Mouse (Mus musculus) kidney, embryonic 15.5 days (tissue): Measurements from ENCODE around the gene Frmd6. TPM values are rescaled to one million over a fixed set of nuclear protein-coding genes. Genes with fewer than 3 reads are reported as not detected.

Source experiments
- ATAC-seq: fragments of 200-750 bp; cut with Nextera tagmentation; replicated peaks from 2 replicates; pipeline ENCODE4 v1.8.0; 2017; ENCODE audit warnings: moderate TSS enrichment; ENCODE audit not compliant: low FRiP score
- H3K27ac ChIP-seq: fragments of 300-500 bp; sonication (generic); 2 replicates; pipeline ENCODE4 v1.5.1; 2015; ENCODE audit warnings: mild to moderate bottlenecking, inconsistent platforms
- H3K27me3 ChIP-seq: fragments of 300-500 bp; sonication (generic); 2 replicates; pipeline ENCODE4 v1.6.1; 2015; ENCODE audit warnings: inconsistent platforms
- H3K36me3 ChIP-seq: fragments of 300-500 bp; sonication (generic); 2 replicates; pipeline ENCODE4 v1.6.1; 2015; ENCODE audit warnings: inconsistent platforms
- H3K4me1 ChIP-seq: fragments of 300-500 bp; sonication (generic); 2 replicates; pipeline ENCODE4 v1.6.1; 2015; ENCODE audit warnings: inconsistent platforms
- H3K4me2 ChIP-seq: fragments of 300-500 bp; sonication (generic); 2 replicates; pipeline ENCODE4 v1.6.1; 2015; ENCODE audit warnings: moderate library complexity, mild to moderate bottlenecking, inconsistent platforms
- H3K4me3 ChIP-seq: fragments of 300-500 bp; sonication (generic); replicated peaks from 2 replicates; pipeline ENCODE4 v1.5.1; 2015; ENCODE audit warnings: mild to moderate bottlenecking, inconsistent platforms
- H3K9ac ChIP-seq: fragments of 300-500 bp; sonication (generic); 2 replicates; pipeline ENCODE4 v1.6.1; 2015; ENCODE audit warnings: mild to moderate bottlenecking, inconsistent platforms
- H3K9me3 ChIP-seq: fragments of 300-500 bp; sonication (generic); replicated peaks from 2 replicates; pipeline ENCODE4 v1.6.1; 2016; ENCODE audit warnings: inconsistent platforms
- WGBS: fragments of 180-500 bp; shearing (Covaris S2); methylation state at CpG from one replicate; pipeline ENCODE4 v1.1.7; 2015; ENCODE audit warnings: mixed read lengths; 5-methylcytosine and 5-hydroxymethylcytosine counted together
- polyA plus RNA-seq: library from polyadenylated mRNA; unstranded; fragments of >200 nt; fragmentation: Nextera tagmentation; extraction: Ambion mirVana; gene quantifications from 2 replicates; pipeline ENCODE4 v1.2.1, GENCODE M21; 2015

Gene Frmd6
- polyA plus RNA-seq, 1 experiment from 2014 or later, result 19.4 TPM

GRCm38 (mm10) chr12:70885576-70885975, 60.3 kb downstream of the Frmd6 start:
- ATAC-seq, result no peak
- H3K9ac ChIP-seq, result no peak overlapping the region
- no peaks in the 10 kb centered on the region for H3K27me3 ChIP-seq
- no peak overlapping the region for H3K27ac ChIP-seq
- 0 out of 2 replicates have a peak, but pooled peaks cover 10% of the 10 kb centered on the region for H3K4me1 ChIP-seq
- H3K4me2 ChIP-seq, result no peak overlapping the region
- no peaks in the 10 kb centered on the region for H3K9me3 ChIP-seq
- H3K4me3 ChIP-seq, result no peak overlapping the region
- 73% methylated on average over 10 of the region's 10 CpGs for WGBS
- H3K36me3 ChIP-seq, result peaks cover 46% of the 10 kb centered on the region

GRCm38 (mm10) chr12:70890405-70890804, 65.1 kb downstream of the Frmd6 start:
- no peak overlapping the region for H3K27ac ChIP-seq
- no peak for ATAC-seq
- no peak overlapping the region for H3K4me2 ChIP-seq
- H3K9me3 ChIP-seq, result no peaks in the 10 kb centered on the region
- H3K9ac ChIP-seq, result no peak overlapping the region
- H3K4me3 ChIP-seq, result no peak overlapping the region
- H3K4me1 ChIP-seq, result no peaks in the 10 kb centered on the region
- WGBS, result 82% methylated on average over 5 of the region's 5 CpGs
- no peaks in the 10 kb centered on the region for H3K27me3 ChIP-seq
- peaks cover 52% of the 10 kb centered on the region for H3K36me3 ChIP-seq

GRCm38 (mm10) chr12:70890874-70891470, 65.7 kb downstream of the Frmd6 start:
- WGBS, result 91% methylated on average over 8 of the region's 8 CpGs
- H3K36me3 ChIP-seq, result peaks cover 52% of the 10 kb centered on the region
- ATAC-seq, result no peak
- H3K9me3 ChIP-seq, result no peaks in the 10 kb centered on the region
- H3K27me3 ChIP-seq, result no peaks in the 10 kb centered on the region
- H3K4me3 ChIP-seq, result no peak overlapping the region
- no peak overlapping the region for H3K27ac ChIP-seq
- no peak overlapping the region for H3K4me2 ChIP-seq
- no peak overlapping the region for H3K9ac ChIP-seq
- no peaks in the 10 kb centered on the region for H3K4me1 ChIP-seq

- H3K36me3 ChIP-seq, result peaks cover 57% of the 10 kb centered on the region
- H3K4me2 ChIP-seq, result no peak overlapping the region
- no peak overlapping the region for H3K27ac ChIP-seq
- H3K9me3 ChIP-seq, result no peaks in the 10 kb centered on the region
- WGBS, result 77% methylated on average over 7 of the region's 7 CpGs
- no peak for ATAC-seq
- no peak overlapping the region for H3K9ac ChIP-seq
- no peak overlapping the region for H3K4me3 ChIP-seq
- H3K27me3 ChIP-seq, result no peaks in the 10 kb centered on the region
- no peaks in the 10 kb centered on the region for H3K4me1 ChIP-seq
These were observed 70.0 kb downstream of the Frmd6 start for GRCm38 (mm10) chr12:70895275-70895674.

GRCm38 (mm10) chr12:70896068-70896467, 70.8 kb downstream of the Frmd6 start:
- no peak overlapping the region for H3K9ac ChIP-seq
- no peaks in the 10 kb centered on the region for H3K9me3 ChIP-seq
- no peaks in the 10 kb centered on the region for H3K4me1 ChIP-seq
- no peaks in the 10 kb centered on the region for H3K27me3 ChIP-seq
- H3K36me3 ChIP-seq, result peaks cover 52% of the 10 kb centered on the region
- no peak overlapping the region for H3K4me3 ChIP-seq
- ATAC-seq, result no peak
- no peak overlapping the region for H3K4me2 ChIP-seq
- WGBS, result 77% methylated on average over 10 of the region's 10 CpGs
- no peak overlapping the region for H3K27ac ChIP-seq

- Histone ChIP-seq H3K27me3 (no peaks in the 10 kb centered on the region), H3K4me3 (no peak overlapping the region), H3K27ac (no peak overlapping the region), H3K36me3 (peaks cover 40% of the 10 kb centered on the region), H3K4me2 (no peak overlapping the region), H3K4me1 (no peaks in the 10 kb centered on the region), H3K9me3 (no peaks in the 10 kb centered on the region), H3K9ac (no peak overlapping the region)
- WGBS, result 89% methylated on average over 8 of the region's 8 CpGs
- ATAC-seq, result no peak
These were observed 72.1 kb downstream of the Frmd6 start for GRCm38 (mm10) chr12:70897434-70897833.

- H3K36me3 ChIP-seq, result peaks cover 38% of the 10 kb centered on the region
- no peaks in the 10 kb centered on the region for H3K4me1 ChIP-seq
- no peak overlapping the region for H3K27ac ChIP-seq
- 87% methylated on average over 8 of the region's 8 CpGs for WGBS
- no peak overlapping the region for H3K4me3 ChIP-seq
- H3K9me3 ChIP-seq, result no peaks in the 10 kb centered on the region
- no peak overlapping the region for H3K9ac ChIP-seq
- H3K27me3 ChIP-seq, result no peaks in the 10 kb centered on the region
- no peak overlapping the region for H3K4me2 ChIP-seq
- ATAC-seq, result no peak
These were observed 73.1 kb downstream of the Frmd6 start for GRCm38 (mm10) chr12:70898450-70898849.

GRCm38 (mm10) chr12:70904471-70904870, 79.2 kb downstream of the Frmd6 start:
- H3K9me3 ChIP-seq, result no peaks in the 10 kb centered on the region
- no peak overlapping the region for H3K4me2 ChIP-seq
- no peak for ATAC-seq
- peaks cover 14% of the 10 kb centered on the region; the same call in 1 of the 2 replicates for H3K36me3 ChIP-seq
- H3K4me3 ChIP-seq, result no peak overlapping the region
- 0 out of 2 replicates have a peak, but pooled peaks cover 2% of the 10 kb centered on the region for H3K4me1 ChIP-seq
- no peak overlapping the region for H3K9ac ChIP-seq
- no peak overlapping the region for H3K27ac ChIP-seq
- 83% methylated on average over 10 of the region's 10 CpGs for WGBS
- no peaks in the 10 kb centered on the region for H3K27me3 ChIP-seq

- peaks cover 15% of the 10 kb centered on the region; the same call in 1 of the 2 replicates for H3K4me1 ChIP-seq
- 0 out of 2 replicates have a peak, but pooled peaks cover 9% of the 10 kb centered on the region for H3K36me3 ChIP-seq
- no peak overlapping the region for H3K4me3 ChIP-seq
- H3K9ac ChIP-seq, result no peak overlapping the region
- no peak overlapping the region for H3K4me2 ChIP-seq
- 70% methylated on average over 9 of the region's 9 CpGs for WGBS
- H3K27ac ChIP-seq, result no peak overlapping the region
- no peaks in the 10 kb centered on the region for H3K9me3 ChIP-seq
- H3K27me3 ChIP-seq, result no peaks in the 10 kb centered on the region
- ATAC-seq, result no peak
These were observed 81.6 kb downstream of the Frmd6 start for GRCm38 (mm10) chr12:70906867-70907266.

GRCm38 (mm10) chr12:70907651-70908050, 82.3 kb downstream of the Frmd6 start:
- H3K4me1 ChIP-seq, result peaks cover 15% of the 10 kb centered on the region; the same call in 1 of the 2 replicates
- no peaks in the 10 kb centered on the region for H3K27me3 ChIP-seq
- WGBS, result 76% methylated on average over 11 of the region's 11 CpGs
- 0 out of 2 replicates have a peak, but pooled peaks cover 5% of the 10 kb centered on the region for H3K36me3 ChIP-seq
- H3K9me3 ChIP-seq, result no peaks in the 10 kb centered on the region
- H3K4me3 ChIP-seq, result no peak overlapping the region
- no peak; the same call in 1 of the 2 replicates for ATAC-seq
- H3K9ac ChIP-seq, result no peak overlapping the region
- H3K27ac ChIP-seq, result no peak overlapping the region
- no peak overlapping the region for H3K4me2 ChIP-seq

- Histone ChIP-seq H3K9me3 (no peaks in the 10 kb centered on the region), H3K36me3 (0 out of 2 replicates have a peak, but pooled peaks cover 5% of the 10 kb centered on the region), H3K27me3 (no peaks in the 10 kb centered on the region), H3K9ac (no peak overlapping the region), H3K27ac (no peak overlapping the region), H3K4me1 (peaks cover 15% of the 10 kb centered on the region; the same call in 1 of the 2 replicates), H3K4me3 (no peak overlapping the region), H3K4me2 (no peak overlapping the region)
- ATAC-seq, result peak; percentile 33; the same call in 1 of the 2 replicates
- WGBS, result 57% methylated on average over 4 of the region's 4 CpGs
These were observed 82.8 kb downstream of the Frmd6 start for GRCm38 (mm10) chr12:70908076-70908475.

- H3K36me3 ChIP-seq, result no peaks in the 10 kb centered on the region
These were observed 85.0 kb downstream of the Frmd6 start for GRCm38 (mm10) chr12:70910241-70910720.

More at GRCm38 (mm10) chr12:70910241-70910720, 85.0 kb downstream of the Frmd6 start:
- 12% methylated on average over 9 of the region's 9 CpGs for WGBS
- Histone ChIP-seq H3K4me2 (no peak overlapping the region), H3K9ac (no peak overlapping the region), H3K4me1 (peaks cover 15% of the 10 kb centered on the region; the same call in 1 of the 2 replicates), H3K9me3 (no peaks in the 10 kb centered on the region), H3K27me3 (no peaks in the 10 kb centered on the region), H3K27ac (no peak overlapping the region), H3K4me3 (no peak overlapping the region)
- peak; percentile 61 for ATAC-seq
